Mouse (Mus musculus): ENCODE measurements around the gene Zfp91. TPM values are rescaled to one million over a fixed set of nuclear protein-coding genes. Genes with fewer than 3 reads are reported as not detected.

The Zfp91 gene
- total RNA-seq (2021) = 10 to 100 TPM; 73.3 to 74.1 TPM

DNA sequence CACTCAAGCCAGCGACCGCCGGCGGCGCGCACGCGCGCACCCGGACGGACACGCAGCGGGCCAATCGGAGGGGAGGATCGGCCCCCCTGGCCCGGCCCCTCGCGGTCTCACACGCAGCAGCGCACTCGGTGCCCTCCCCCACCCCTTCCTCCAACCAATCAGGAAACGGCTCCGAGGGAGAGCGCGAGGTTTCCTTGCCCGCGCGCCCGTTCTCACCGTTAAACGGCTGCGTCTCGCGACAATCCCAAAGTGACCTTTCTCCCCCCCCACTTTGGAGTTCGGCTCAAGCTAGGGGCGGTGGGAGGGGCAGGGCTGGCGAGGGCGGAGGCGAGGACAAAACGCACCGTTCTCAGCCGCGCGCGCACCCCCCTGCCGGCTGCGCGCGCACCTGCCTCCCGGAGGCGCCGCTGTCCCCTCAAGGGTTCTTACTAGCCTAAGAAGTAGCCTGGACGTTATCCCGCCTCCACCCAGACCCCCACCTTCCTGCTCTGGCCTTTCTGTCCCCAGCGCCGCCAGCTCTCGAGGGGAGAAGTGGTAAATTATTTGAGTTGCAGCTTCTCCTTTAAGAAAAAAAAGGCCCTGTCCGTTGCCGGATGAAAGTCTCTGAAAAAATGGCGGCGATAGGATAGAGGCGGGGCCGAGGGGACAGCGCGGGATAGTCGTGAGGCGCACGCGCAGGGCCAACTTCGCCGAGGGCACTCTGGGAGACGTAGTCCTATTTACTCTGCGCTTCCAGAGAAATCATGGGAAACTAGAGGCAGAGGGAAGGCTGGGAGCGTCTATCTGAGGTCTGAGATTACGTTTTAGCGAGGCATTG is at the start of gene Zfp91, which contains the start of gene Lpxn:
Gene Zfp91, minus strand, starts transcription at position 616 of the 817 bp plus-strand sequence.
Gene Lpxn, plus strand, starts transcription at position 683 of the 817 bp plus-strand sequence.
- intact Hi-C loops (cut with DNase I) = loop anchor here (2.0 to 5.0 kb wide), 4 partner anchors 73 to 783 kb away; no protein-coding TSS in a partner anchor

DNA sequence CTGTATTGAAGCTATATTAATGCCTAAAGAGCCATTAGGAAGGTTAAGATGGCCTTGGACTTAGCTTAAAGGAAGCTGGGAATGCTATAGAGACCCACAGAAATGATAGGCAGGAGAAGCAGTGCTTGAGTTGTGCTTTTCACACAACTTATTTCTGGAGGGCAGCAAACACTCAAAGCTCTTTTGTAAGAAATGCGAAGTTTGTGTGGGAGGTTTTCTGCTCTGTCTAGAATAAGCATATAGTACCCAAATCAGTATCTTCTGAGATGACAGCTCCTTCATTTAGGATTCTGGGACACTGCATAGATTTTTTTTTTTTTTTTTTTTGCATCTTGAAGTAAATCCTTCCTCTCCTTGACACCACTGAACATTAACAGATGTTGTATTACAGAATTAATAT is 42.6 kb upstream of the Zfp91 start:
- DNase-seq (ENCODE audit: extremely low spot score in 1 of 2, low spot score in 2 of 2) = no peak
- intact Hi-C loops (cut with DNase I) = no loop called here

More for the DNA sequence above, at the start of gene Zfp91, which contains the start of gene Lpxn:
- peak; percentile 98 to 99 for DNase-seq (ENCODE audit: extremely low spot score in 1 of 2, low spot score in 2 of 2)

DNA sequence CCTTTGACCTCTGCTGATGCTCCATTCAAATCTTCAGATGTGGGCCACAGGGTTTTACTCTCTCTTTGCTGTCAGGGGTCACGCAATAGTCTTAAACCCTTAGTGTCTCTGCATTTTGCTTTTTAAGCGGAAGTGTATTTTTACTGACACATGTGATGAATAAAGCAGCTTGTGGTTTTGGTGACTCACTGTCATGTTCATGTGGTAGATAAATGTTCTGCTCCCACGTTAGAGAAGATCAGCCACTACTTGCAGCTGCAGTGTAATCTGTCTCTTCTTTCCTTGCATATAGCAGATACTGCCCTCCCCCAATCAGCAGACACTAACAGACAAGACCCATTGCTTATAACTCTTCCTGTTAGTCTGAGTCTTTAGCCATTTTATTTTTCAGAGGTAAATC is 37.7 kb upstream of the Zfp91 start:
- DNase-seq (ENCODE audit: extremely low spot score in 1 of 2, low spot score in 2 of 2) = no peak
- intact Hi-C loops (cut with DNase I) = no loop called here

DNA sequence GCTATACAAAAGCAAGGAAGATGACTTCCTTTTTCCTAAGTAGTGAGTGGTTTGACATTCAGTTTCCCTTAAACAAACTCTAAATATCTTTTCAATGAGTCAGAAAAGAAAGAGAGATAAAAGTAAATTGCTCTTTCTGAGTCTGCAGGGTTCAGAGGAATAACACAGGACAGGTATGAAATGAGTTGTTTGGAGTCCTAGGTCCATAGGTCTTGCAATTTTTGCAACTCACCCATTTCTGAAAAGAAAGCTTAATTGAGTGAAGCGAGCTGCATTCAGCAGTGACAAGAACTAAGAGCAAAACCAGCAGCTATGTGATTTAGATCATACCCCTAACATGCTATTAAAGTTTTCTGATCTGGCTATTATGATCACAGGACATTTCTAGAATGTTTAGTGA is 35.6 kb upstream of the Zfp91 start:
- intact Hi-C loops (cut with DNase I) = no loop called here
- DNase-seq (ENCODE audit: extremely low spot score in 1 of 2, low spot score in 2 of 2) = no peak

DNA sequence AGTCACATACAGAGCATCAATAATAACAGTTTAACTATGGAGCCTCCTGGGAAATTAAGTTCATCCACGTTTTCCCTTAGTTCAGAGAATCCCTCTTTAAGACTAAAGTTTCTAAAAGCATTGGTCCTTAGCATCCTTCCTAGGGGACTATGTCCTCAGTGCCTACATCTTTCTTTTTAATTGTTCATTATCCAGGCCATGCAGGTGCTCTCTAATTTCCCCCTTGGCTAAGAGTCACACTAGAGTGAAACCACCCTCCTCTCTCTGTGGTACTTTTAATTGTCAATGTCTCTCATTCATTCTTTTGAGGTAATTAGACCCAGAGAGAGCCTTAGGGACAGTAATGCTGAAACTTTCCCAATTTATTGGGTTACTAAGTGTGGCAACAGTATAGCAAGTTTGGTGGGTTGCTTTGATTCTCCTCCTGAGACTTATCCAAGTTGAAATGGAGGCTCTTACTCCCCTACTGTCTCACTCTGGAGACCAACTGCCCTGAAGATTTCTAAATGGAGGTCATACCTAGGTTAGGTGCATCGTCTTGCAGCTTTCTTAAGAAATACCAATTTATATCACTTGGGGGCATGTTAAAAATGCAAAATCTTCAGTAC is 35.0 kb upstream of the Zfp91 start:
- intact Hi-C loops (cut with DNase I) = no loop called here
- no peak for DNase-seq (ENCODE audit: extremely low spot score in 1 of 2, low spot score in 2 of 2)

DNA sequence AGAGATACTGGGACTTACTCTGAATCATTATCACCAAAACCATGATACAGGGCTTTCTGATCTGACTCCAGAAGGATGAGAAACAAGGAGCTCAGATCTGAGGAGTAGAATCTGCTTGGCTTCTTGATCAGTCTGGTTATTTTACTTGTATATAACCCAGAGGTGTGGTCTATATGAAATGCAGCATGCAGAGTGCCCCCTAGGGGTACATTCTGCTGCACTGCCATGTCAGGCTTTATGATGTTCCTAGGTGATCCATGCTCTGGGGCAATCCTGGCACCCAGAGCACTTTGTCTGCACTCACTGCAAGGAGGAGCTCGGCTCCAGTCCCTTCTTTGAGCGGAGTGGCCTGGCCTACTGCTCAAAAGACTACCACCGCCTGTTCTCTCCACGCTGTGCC is 28.6 kb upstream of the Zfp91 start:
- intact Hi-C loops (cut with DNase I) = no loop called here

DNA sequence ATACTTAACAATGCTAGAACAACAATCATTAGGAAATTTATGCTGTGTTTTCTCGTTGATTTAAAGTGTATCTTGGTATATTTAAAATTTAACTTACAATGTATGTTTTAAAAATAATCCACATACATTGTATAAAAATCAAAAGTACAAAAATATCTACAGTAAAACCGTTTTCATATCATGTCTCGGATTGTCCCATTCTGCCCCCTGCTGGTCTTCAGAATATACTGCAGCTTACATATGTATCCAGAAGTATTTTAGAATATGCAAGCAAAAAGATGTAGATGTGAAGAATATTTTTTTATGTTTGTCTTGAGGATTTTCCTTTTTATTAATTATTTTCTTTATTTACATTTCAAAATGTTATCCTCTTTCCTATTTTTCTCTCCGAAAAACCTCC is 24.5 kb upstream of the Zfp91 start:
- intact Hi-C loops (cut with DNase I) = no loop called here
- no peak for DNase-seq (ENCODE audit: extremely low spot score in 1 of 2, low spot score in 2 of 2)

More for the DNA sequence above, 28.6 kb upstream of the Zfp91 start:
- no peak for DNase-seq (ENCODE audit: extremely low spot score in 1 of 2, low spot score in 2 of 2)

DNA sequence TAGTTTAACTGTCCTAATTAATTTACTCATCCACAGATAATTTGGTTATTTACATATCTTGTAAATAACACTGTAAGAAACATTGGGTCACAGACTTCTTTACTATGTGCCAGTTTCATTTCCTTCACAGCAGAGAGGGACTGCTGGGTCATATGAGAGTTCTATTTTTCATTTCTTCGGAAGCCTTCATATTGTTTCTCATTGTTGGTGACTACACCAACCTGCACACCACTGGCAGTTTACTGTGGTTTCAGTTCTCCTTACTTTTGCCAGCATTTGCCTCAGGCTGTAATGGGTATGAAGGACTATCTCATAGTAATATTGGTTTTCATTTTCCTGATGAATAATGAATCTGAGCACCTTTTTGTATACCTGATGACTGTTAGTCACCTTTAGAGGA is 22.6 kb upstream of the Zfp91 start:
- intact Hi-C loops (cut with DNase I) = no loop called here
- DNase-seq (ENCODE audit: extremely low spot score in 1 of 2, low spot score in 2 of 2) = no peak

DNA sequence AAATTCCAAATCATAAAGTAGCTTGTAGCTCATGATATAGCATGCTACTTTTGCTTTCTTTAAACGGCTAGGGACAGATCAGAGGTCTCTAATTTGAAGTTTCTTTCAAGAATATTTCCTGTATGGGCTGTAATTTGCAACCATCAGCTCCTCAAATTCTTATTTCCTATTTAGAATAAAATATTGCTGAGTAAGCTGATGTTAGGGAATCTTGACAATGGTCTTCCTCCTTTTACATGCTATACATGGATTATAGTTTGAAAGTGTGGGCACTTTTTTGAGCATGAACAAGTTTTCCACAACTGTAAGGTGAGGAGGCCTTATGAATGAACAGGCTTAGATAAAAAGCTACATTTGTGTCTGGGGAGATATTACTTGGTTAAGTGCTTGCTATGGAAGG is 18.0 kb upstream of the Zfp91 start:
- intact Hi-C loops (cut with DNase I) = no loop called here
- no peak for DNase-seq (ENCODE audit: extremely low spot score in 1 of 2, low spot score in 2 of 2)

DNA sequence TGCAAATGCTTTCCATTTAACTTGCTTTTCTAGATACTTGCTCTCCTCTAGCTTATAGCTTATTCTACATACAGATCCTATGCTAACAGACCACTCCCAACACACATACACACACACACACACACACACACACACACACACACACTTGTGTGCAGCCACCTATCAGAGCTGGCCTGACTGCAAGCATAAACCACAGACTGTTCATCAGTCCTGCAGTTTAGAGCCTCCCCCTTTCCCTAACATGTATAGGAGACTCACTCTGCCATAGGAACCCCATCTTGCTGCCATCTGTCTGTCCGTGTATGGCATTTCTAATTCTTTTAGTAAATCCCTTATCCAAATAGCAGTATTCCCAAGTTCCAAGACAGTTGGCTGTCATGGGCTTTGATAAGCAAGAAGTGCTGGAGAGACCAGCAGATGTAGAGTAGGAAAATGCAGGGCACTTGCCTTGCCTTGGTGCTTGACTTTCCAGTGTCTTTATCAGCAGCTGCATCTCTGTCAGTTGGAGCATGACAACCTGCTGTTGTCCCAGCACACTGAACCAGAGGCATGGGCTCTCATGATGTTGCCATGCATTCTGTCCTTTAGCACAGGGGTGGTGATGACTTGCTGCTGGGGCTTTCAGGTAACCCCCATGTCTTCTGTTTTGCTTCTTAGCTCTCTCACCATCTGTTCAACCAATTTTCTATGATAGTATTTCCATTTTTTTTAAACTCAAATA is 16.9 kb upstream of the Zfp91 start:
- intact Hi-C loops (cut with DNase I) = no loop called here
- no peak for DNase-seq (ENCODE audit: extremely low spot score in 1 of 2, low spot score in 2 of 2)

DNA sequence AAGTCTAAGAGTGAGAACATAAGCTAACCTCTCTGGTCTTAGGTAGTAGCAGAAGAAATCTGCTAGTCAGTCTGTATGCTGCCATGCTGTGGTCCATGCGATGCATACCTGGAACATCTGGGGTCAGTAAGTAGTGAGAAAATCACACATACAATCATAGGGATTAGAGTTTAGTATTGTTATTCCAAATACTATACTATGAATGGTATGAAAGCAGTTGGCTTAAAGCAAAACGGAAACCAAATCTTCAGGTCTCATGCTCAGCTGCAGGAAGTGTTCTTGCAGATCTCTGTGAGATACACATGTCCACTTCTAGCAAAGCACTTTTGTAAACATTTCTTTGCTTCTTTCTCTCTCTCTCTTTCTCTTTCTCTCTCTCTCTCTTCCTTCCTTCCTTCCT is 10.3 kb upstream of the Zfp91 start:
- intact Hi-C loops (cut with DNase I) = no loop called here
- no peak for DNase-seq (ENCODE audit: extremely low spot score in 1 of 2, low spot score in 2 of 2)

DNA sequence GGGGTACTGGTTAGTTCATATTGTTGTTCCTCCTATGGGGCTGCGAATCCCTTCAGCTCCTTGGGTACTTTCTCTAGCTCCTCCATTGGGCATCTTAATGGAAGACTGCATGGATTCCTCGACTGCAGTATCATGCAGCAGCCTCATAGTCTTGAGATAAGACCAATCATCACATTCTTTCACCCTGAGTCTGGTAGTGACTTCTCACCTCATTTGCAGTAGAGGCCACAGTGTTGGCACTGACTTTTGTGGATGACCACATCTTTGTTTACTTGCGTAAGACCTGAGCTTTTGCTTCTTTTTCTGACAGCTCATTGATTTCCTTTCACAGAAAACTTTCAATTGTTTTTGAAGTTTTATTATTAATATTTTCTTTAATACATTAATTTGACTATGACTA is 9.8 kb upstream of the Zfp91 start:
- DNase-seq (ENCODE audit: extremely low spot score in 1 of 2, low spot score in 2 of 2) = no peak
- intact Hi-C loops (cut with DNase I) = no loop called here

DNA sequence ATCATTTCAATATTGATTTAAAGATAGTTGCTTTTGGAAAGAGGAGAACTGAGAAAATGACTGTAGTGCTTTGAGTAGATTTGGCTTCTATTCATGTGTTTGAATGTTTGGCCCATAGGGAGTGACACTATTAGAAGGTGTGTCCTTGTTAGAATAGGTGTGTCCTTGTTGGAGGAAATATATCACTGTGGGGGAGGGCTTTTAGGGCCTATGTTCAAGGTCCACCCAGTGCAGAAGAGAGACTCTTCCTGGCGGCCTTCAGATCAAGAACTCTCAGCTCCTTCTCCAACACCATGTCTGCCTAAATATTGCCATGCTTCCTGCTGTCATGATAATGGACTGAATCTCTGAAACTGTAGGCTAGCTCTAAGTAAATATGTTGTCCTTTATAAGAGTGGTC is 8.3 kb upstream of the Zfp91 start:
- no peak for DNase-seq (ENCODE audit: extremely low spot score in 1 of 2, low spot score in 2 of 2)
- intact Hi-C loops (cut with DNase I) = no loop called here

DNA sequence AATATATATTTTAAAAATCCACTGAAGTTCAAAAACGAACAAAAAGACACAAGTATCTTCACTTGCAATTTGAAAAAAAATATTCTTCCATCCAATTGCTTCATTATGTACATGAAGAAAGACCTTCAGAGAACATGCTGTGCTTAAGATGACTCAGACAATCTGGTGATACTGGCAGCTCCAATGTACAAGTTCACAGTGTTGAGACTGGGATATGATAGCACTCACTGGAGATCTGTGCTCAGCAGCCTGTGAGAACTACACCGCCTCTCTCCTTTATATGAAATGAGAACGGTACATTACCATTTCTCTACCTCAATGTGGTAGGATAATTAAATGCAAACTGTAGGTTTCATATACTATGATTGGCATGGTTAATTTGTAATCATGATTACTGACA is 6.9 kb upstream of the Zfp91 start:
- intact Hi-C loops (cut with DNase I) = no loop called here
- no peak for DNase-seq (ENCODE audit: extremely low spot score in 1 of 2, low spot score in 2 of 2)

DNA sequence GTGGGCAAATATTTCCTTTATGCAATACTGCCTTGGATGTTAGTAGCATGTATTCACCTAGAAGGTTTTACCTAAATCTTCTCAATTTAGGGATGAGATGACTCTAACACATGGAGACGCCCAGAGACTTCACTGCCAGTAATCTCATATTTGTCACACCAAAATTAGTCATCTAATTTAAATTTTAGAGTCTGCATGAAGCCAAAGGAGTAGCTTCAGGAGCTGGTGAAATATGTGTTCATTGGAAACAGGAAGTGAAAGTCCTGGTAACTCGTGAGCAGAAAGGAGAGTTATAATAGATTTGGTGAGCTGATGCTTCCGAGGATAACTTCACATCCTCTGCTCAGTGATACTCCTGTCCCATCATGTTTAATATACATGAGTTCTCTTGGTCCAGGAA is 5.1 kb upstream of the Zfp91 start:
- intact Hi-C loops (cut with DNase I) = no loop called here
- no peak for DNase-seq (ENCODE audit: extremely low spot score in 1 of 2, low spot score in 2 of 2)

DNA sequence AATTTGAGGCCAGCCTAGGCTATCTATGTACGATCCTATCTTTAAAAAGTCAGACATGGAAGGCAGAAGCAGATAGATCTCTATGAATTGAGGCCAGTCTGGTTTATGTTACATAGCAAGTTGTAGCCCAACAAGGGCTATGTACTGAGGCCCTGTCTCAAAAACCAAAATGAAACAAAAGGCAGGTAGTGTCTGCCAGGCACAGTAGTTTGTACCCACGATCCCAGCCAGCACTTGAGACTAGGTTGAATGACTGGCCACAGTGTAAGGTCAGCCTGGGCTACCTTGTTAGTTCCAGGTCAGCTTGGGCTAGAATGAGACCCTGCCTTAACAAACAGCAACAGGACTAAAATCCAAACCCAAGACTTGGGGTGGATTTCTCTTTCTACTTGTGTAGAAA is 4.7 kb upstream of the Zfp91 start:
- intact Hi-C loops (cut with DNase I) = no loop called here
- DNase-seq (ENCODE audit: extremely low spot score in 1 of 2, low spot score in 2 of 2) = no peak

DNA sequence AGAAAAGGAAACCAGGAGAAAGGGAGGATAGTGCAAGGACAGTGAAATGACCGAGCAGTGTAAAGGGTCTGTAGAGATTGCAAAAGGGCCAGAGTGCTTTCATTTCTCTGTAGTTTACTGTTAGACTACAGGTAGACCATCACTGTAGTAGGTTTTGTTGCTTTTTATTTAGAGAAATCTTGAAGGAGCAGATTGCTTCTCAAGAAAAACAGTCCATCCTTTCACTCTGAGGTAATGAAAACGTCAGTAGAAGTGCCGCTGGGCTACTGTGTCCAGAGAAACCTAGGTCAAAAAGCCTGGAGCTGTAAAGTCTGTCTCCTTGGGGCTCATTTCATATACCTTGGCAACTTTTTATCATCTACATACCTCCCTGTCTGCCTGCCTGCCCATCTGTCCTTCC is 3.2 kb upstream of the Zfp91 start:
- no peak for DNase-seq (ENCODE audit: extremely low spot score in 1 of 2, low spot score in 2 of 2)
- intact Hi-C loops (cut with DNase I) = loop anchor here (5.0 kb wide), 2 partner anchors 77 to 787 kb away; no protein-coding TSS in a partner anchor

DNA sequence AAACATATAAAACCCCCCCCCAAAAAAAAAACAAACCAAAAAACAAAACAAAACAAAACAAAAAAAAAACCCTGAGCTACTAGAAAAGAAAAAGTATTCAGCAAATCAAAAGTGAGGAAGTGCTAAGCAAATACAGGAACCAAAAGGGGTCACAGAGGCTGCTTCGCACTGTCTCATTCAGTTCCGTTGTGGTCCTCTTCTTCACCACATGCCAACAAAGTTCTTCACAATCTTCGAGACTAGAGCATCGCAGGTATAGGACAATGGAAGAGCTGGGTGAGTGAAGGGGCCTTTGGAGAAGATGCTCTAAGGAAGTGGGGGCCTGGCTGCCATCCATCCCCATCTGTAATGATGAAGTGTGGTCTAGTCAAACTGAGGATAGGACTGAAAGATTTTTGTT is 2.5 kb upstream of the Zfp91 start:
- no peak for DNase-seq (ENCODE audit: extremely low spot score in 1 of 2, low spot score in 2 of 2)

DNA sequence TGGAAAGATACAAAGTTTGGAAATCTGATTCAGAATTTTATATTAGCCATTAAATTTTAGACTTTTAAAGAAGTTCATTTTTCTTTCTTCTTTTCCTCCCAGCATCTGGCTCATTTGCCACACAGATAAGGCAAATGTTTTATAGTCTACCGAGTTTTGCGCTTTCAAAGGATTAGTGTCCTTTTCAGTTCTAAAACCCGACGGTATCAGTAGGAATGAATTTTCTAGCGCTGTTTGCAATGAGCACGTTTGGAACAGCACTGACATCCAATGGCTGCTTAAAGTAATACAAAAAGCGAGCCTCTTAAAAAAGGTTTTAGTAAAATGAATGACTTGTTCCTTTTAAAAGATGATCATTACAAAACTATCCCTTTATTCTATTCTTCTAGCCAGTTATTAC is 1.1 kb upstream of the Zfp91 start:
- DNase-seq (ENCODE audit: extremely low spot score in 1 of 2, low spot score in 2 of 2) = peak in 1 of 2 experiments; percentile 63
- intact Hi-C loops (cut with DNase I) = loop anchor here (2.0 to 5.0 kb wide), 4 partner anchors 75 to 785 kb away; no protein-coding TSS in a partner anchor

More for the DNA sequence above, 2.5 kb upstream of the Zfp91 start:
- intact Hi-C loops (cut with DNase I) = loop anchor here (5.0 kb wide), 2 partner anchors 76 to 786 kb away; no protein-coding TSS in a partner anchor

Measured in left cerebral cortex, postnatal 10 days (tissue).